Mouse (Mus musculus) E14TG2a.4 (cell line): ENCODE measurements around the gene Polr1a.

ENCODE experiments used
- CTCF ChIP-seq: conservative IDR thresholded peaks from 2 replicates; pipeline ENCODE4 v1.5.1; 2014; ENCODE audit warnings: low read length
- NANOG ChIP-seq: IDR thresholded peaks from 2 replicates; pipeline ENCODE4 v1.6.1; 2014; ENCODE audit warnings: borderline replicate concordance, low read length, mixed read lengths
- POU5F1 ChIP-seq: IDR thresholded peaks from 2 replicates; pipeline ENCODE4 v1.6.1; 2014; ENCODE audit warnings: low read length, borderline replicate concordance

- TF ChIP-seq CTCF (no peak), NANOG (no peak), POU5F1 (no peak)
Observed at GRCm38 (mm10) chr6:71893263-71893662, 15.6 kb upstream of the Polr1a start.
